Mouse (Mus musculus) limb, embryonic 15.5 days (tissue): ENCODE data around the gene Prg2. TPM values are rescaled to one million over a fixed set of nuclear protein-coding genes. Genes with fewer than 3 reads are reported as not detected.

Source experiments
- polyA plus RNA-seq: library from polyadenylated mRNA; unstranded; fragments of >200 nt; fragmentation: Nextera tagmentation; extraction: Ambion mirVana; gene quantifications from 2 replicates; pipeline ENCODE4 v1.2.1, GENCODE M21; 2015

Prg2 gene
- polyA plus RNA-seq, 1 experiment from 2014 or later = 0.18 TPM

Other genes with a start within 250 kb of the Prg2 start
- 5.7 and 7.1 TPM in 2 replicates for gene Ypel4, start 246.4 kb upstream of the Prg2 start, polyA plus RNA-seq
- 6.5 and 7.0 TPM in 2 replicates for gene Gm19426, start 236.8 kb upstream of the Prg2 start, polyA plus RNA-seq
- 47.0 and 55.8 TPM in 2 replicates for gene Serping1, start 205.0 kb upstream of the Prg2 start, polyA plus RNA-seq
- 45.5 and 49.2 TPM in 2 replicates for gene Ube2l6, start 181.6 kb upstream of the Prg2 start, polyA plus RNA-seq
- gene Smtnl1, start 157.8 kb upstream of the Prg2 start, polyA plus RNA-seq = 0.76 and 3.4 TPM in 2 replicates
- gene Timm10, start 153.5 kb upstream of the Prg2 start, polyA plus RNA-seq = 45.0 and 49.8 TPM in 2 replicates
- gene Slc43a1, start 141.6 kb upstream of the Prg2 start, polyA plus RNA-seq = 14.5 and 16.5 TPM in 2 replicates
- 0.96 TPM in 2 replicates for gene Rtn4rl2, start 93.8 kb upstream of the Prg2 start, polyA plus RNA-seq
- gene Slc43a3, start 43.9 kb upstream of the Prg2 start, polyA plus RNA-seq = 32.4 and 36.2 TPM in 2 replicates
- gene Prg3, start 7.8 kb downstream of the Prg2 start, polyA plus RNA-seq = not detected in 2 replicates
- gene Ssrp1, start 56.8 kb downstream of the Prg2 start, polyA plus RNA-seq = 235 and 238 TPM in 2 replicates
- gene P2rx3, start 57.0 kb downstream of the Prg2 start, polyA plus RNA-seq = 0.19 and 0.58 TPM in 2 replicates
- 65.1 and 74.1 TPM in 2 replicates for gene Tnks1bp1, start 67.6 kb downstream of the Prg2 start, polyA plus RNA-seq
- gene Aplnr, start 155.8 kb downstream of the Prg2 start, polyA plus RNA-seq = 54.1 and 62.0 TPM in 2 replicates
- gene Lrrc55, start 216.7 kb downstream of the Prg2 start, polyA plus RNA-seq = 0.74 and 0.78 TPM in 2 replicates